Mouse (Mus musculus) cerebellum, postnatal 10 days (tissue): ENCODE data around the gene Ak7.
A peak's percentile ranks its signal among the peaks of the same experiment; 100 is the strongest.

Source experiments
- DNase-seq, 2 experiments: peaks; one replicate each; pipeline ENCODE4 v3.0.0; 2021; ENCODE audit warnings: mixed read lengths in 2 of 2

Gene Ak7

GRCm38 (mm10) chr12:105730851-105731460, 25.2 kb downstream of the Ak7 start:
- DNase-seq = no peak

- DNase-seq = no peak
Observed at GRCm38 (mm10) chr12:105733370-105734159, 27.8 kb downstream of the Ak7 start.

GRCm38 (mm10) chr12:105735226-105735888, 29.6 kb downstream of the Ak7 start:
- no peak for DNase-seq

GRCm38 (mm10) chr12:105735889-105736251, 30.1 kb downstream of the Ak7 start:
- no peak for DNase-seq

GRCm38 (mm10) chr12:105738316-105739096, 32.7 kb downstream of the Ak7 start:
- no peak for DNase-seq

GRCm38 (mm10) chr12:105739656-105740055, 33.9 kb downstream of the Ak7 start:
- no peak for DNase-seq

- DNase-seq = no peak
Observed at GRCm38 (mm10) chr12:105748114-105748513, 42.3 kb downstream of the Ak7 start.

GRCm38 (mm10) chr12:105753813-105754212, 48.0 kb downstream of the Ak7 start:
- no peak for DNase-seq

GRCm38 (mm10) chr12:105757816-105758497, 52.2 kb downstream of the Ak7 start:
- no peak for DNase-seq

GRCm38 (mm10) chr12:105758911-105759310, 53.1 kb downstream of the Ak7 start:
- peak in 1 of 2 experiments; percentile 21 for DNase-seq

GRCm38 (mm10) chr12:105759849-105760478, 54.2 kb downstream of the Ak7 start:
- no peak for DNase-seq

GRCm38 (mm10) chr12:105761171-105761570, 55.4 kb downstream of the Ak7 start:
- DNase-seq = no peak

- no peak for DNase-seq
Observed at GRCm38 (mm10) chr12:105761629-105762028, 55.9 kb downstream of the Ak7 start.

GRCm38 (mm10) chr12:105769700-105770099, 63.9 kb downstream of the Ak7 start:
- DNase-seq = no peak

- DNase-seq = peak in 1 of 2 experiments; percentile 16
Observed at GRCm38 (mm10) chr12:105774871-105775270, 69.1 kb downstream of the Ak7 start.

GRCm38 (mm10) chr12:105777651-105778050, 71.9 kb downstream of the Ak7 start:
- DNase-seq = no peak

GRCm38 (mm10) chr12:105784196-105784999, 78.6 kb downstream of the Ak7 start, which contains the start of gene Papola:
TSS of gene Papola (plus strand) at chr12:105784694.
- DNase-seq = peak; percentile 92 to 94

GRCm38 (mm10) chr12:105785000-105785774, 79.4 kb downstream of the Ak7 start:
- peak; percentile 77 to 81 for DNase-seq

GRCm38 (mm10) chr12:105786113-105786512, 80.3 kb downstream of the Ak7 start:
- DNase-seq = no peak

- DNase-seq = no peak
Observed at GRCm38 (mm10) chr12:105787626-105788025, 81.8 kb downstream of the Ak7 start.
